Mouse (Mus musculus): Measurements from ENCODE around the gene Prkra. TPM values are rescaled to one million over a fixed set of nuclear protein-coding genes. Genes with fewer than 3 reads are reported as not detected.

The Prkra gene
- polyA plus RNA-seq, 1 experiment from 2014 or later, result 83.7 TPM

- WGBS, result 83% methylated on average over 5 of the region's 5 CpGs
- no peaks in the 10 kb centered on the region for H3K27me3 ChIP-seq (ENCODE audit: low read depth, poor library complexity, severe bottlenecking)
Observed at GRCm38 (mm10) chr2:76599214-76599613, 48.6 kb downstream of the Prkra start.

GRCm38 (mm10) chr2:76597521-76597920 is 50.3 kb downstream of the Prkra start:
- H3K4me1 ChIP-seq, result no peaks in the 10 kb centered on the region
- 86% methylated on average over 11 of the region's 11 CpGs for WGBS
- DNase-seq (ENCODE audit: low spot score), result no peak

More at GRCm38 (mm10) chr2:76599214-76599613, 48.6 kb downstream of the Prkra start:
- no peaks in the 10 kb centered on the region for H3K9me3 ChIP-seq (replicated peaks)
- no peaks in the 10 kb centered on the region for H3K4me1 ChIP-seq
- H3K36me3 ChIP-seq, result no peaks in the 10 kb centered on the region
- no peak for DNase-seq (ENCODE audit: low spot score)
- no peak overlapping the region for H3K4me3 ChIP-seq
- H3K27ac ChIP-seq (replicated peaks), result no peak overlapping the region

GRCm38 (mm10) chr2:76592401-76592924 is 55.4 kb downstream of the Prkra start:
- Histone ChIP-seq H3K4me3 (no peak overlapping the region), H3K4me1 (no peaks in the 10 kb centered on the region), H3K36me3 (no peaks in the 10 kb centered on the region), H3K27ac (replicated peaks) (no peak overlapping the region), H3K27me3 (ENCODE audit: low read depth, poor library complexity, severe bottlenecking) (no peaks in the 10 kb centered on the region), H3K9me3 (replicated peaks) (no peaks in the 10 kb centered on the region)
- no peak for DNase-seq (ENCODE audit: low spot score)
- 83% methylated on average over 3 of the region's 3 CpGs for WGBS

More at GRCm38 (mm10) chr2:76597521-76597920, 50.3 kb downstream of the Prkra start:
- no peaks in the 10 kb centered on the region for H3K27me3 ChIP-seq (ENCODE audit: low read depth, poor library complexity, severe bottlenecking)
- H3K36me3 ChIP-seq, result no peaks in the 10 kb centered on the region
- no peak overlapping the region for H3K27ac ChIP-seq (replicated peaks)
- H3K9me3 ChIP-seq (replicated peaks), result no peaks in the 10 kb centered on the region
- no peak overlapping the region for H3K4me3 ChIP-seq

- no peaks in the 10 kb centered on the region for H3K27me3 ChIP-seq (ENCODE audit: low read depth, poor library complexity, severe bottlenecking)
- H3K4me3 ChIP-seq, result no peak overlapping the region
- no peak overlapping the region for H3K27ac ChIP-seq (replicated peaks)
- no peaks in the 10 kb centered on the region for H3K4me1 ChIP-seq
- peaks cover 5% of the 10 kb centered on the region; the same call in 1 of the 2 replicates for H3K36me3 ChIP-seq
- no peak for DNase-seq (ENCODE audit: low spot score)
- H3K9me3 ChIP-seq (replicated peaks), result no peaks in the 10 kb centered on the region
- 91% methylated on average over 7 of the region's 7 CpGs for WGBS
Observed at GRCm38 (mm10) chr2:76590221-76590620, 57.6 kb downstream of the Prkra start.

GRCm38 (mm10) chr2:76586906-76587305 is 60.9 kb downstream of the Prkra start:
- Histone ChIP-seq H3K27me3 (ENCODE audit: low read depth, poor library complexity, severe bottlenecking) (no peaks in the 10 kb centered on the region), H3K27ac (replicated peaks) (no peak overlapping the region)
- 85% methylated on average over 10 of the region's 10 CpGs for WGBS

GRCm38 (mm10) chr2:76585090-76585489 is 62.7 kb downstream of the Prkra start:
- WGBS, result 91% methylated on average over 13 of the region's 13 CpGs
- Histone ChIP-seq H3K36me3 (peaks cover 13% of the 10 kb centered on the region; the same call in 1 of the 2 replicates), H3K9me3 (replicated peaks) (peaks cover 3% of the 10 kb centered on the region; the same call in 1 of the 2 replicates), H3K4me1 (no peaks in the 10 kb centered on the region), H3K27me3 (ENCODE audit: low read depth, poor library complexity, severe bottlenecking) (no peaks in the 10 kb centered on the region), H3K27ac (replicated peaks) (no peak overlapping the region), H3K4me3 (no peak overlapping the region)
- DNase-seq (ENCODE audit: low spot score), result no peak

More at GRCm38 (mm10) chr2:76586906-76587305, 60.9 kb downstream of the Prkra start:
- Histone ChIP-seq H3K9me3 (replicated peaks) (peaks cover 3% of the 10 kb centered on the region; the same call in 1 of the 2 replicates), H3K4me1 (no peaks in the 10 kb centered on the region), H3K36me3 (peaks cover 13% of the 10 kb centered on the region; the same call in 1 of the 2 replicates), H3K4me3 (no peak overlapping the region)
- DNase-seq (ENCODE audit: low spot score), result no peak

Other genes starting within 250 kb of the Prkra start
- 10.8 and 11.0 TPM in 2 replicates for gene Osbpl6, start 241.5 kb downstream of the Prkra start, polyA plus RNA-seq (2016; fragmentation: Nextera tagmentation; extraction: Ambion mirVana)
- gene Pjvk, start 461 bp upstream of the Prkra start, polyA plus RNA-seq (2016; fragmentation: Nextera tagmentation; extraction: Ambion mirVana), result 0.40 and 0.69 TPM in 2 replicates
- 12.1 and 15.5 TPM in 2 replicates for gene Fkbp7, start 25.1 kb upstream of the Prkra start, polyA plus RNA-seq (2016; fragmentation: Nextera tagmentation; extraction: Ambion mirVana)
- gene Plekha3, start 27.3 kb upstream of the Prkra start, polyA plus RNA-seq (2016; fragmentation: Nextera tagmentation; extraction: Ambion mirVana), result 4.9 and 6.2 TPM in 2 replicates